Mouse (Mus musculus) T-cell, adult 2 months (primary cell): Measurements from ENCODE around the gene Fosl1.

ENCODE experiments used
- DNase-seq: peaks from one replicate; pipeline ENCODE4 v3.0.0; 2022; ENCODE audit warnings: low spot score

The Fosl1 gene

GRCm38 (mm10) chr19:5456922-5457745 lies 9.8 kb downstream of the Fosl1 start:
- peak; percentile 88 for DNase-seq

- DNase-seq, result no peak
These were observed 10.5 kb downstream of the Fosl1 start, which contains the start of gene Ccdc85b for GRCm38 (mm10) chr19:5457746-5458442. Gene Ccdc85b (minus strand): TSS chr19:5457894.

GRCm38 (mm10) chr19:5459019-5459418 lies 11.7 kb downstream of the Fosl1 start:
- DNase-seq, result no peak

GRCm38 (mm10) chr19:5459896-5460295 lies 12.5 kb downstream of the Fosl1 start:
- DNase-seq, result no peak

GRCm38 (mm10) chr19:5460465-5460911 lies 13.1 kb downstream of the Fosl1 start, which contains the start of gene Fibp:
Gene Fibp (plus strand): TSS chr19:5460615.
- peak; percentile 85 for DNase-seq

- no peak for DNase-seq
These were observed 14.1 kb downstream of the Fosl1 start for GRCm38 (mm10) chr19:5461411-5461810.

- DNase-seq, result no peak
These were observed 15.9 kb downstream of the Fosl1 start for GRCm38 (mm10) chr19:5463212-5463611.

GRCm38 (mm10) chr19:5463791-5464562 lies 16.6 kb downstream of the Fosl1 start:
- DNase-seq, result peak; percentile 49

- no peak for DNase-seq
These were observed 17.7 kb downstream of the Fosl1 start for GRCm38 (mm10) chr19:5465037-5465436.

GRCm38 (mm10) chr19:5466916-5467500 lies 19.7 kb downstream of the Fosl1 start:
- DNase-seq, result no peak

GRCm38 (mm10) chr19:5468374-5468773 lies 21.0 kb downstream of the Fosl1 start, which contains the start of gene Ctsw:
Gene Ctsw (minus strand): TSS chr19:5468507.
- DNase-seq, result peak; percentile 69

- DNase-seq, result no peak
These were observed 24.5 kb downstream of the Fosl1 start for GRCm38 (mm10) chr19:5471846-5472245.

GRCm38 (mm10) chr19:5472857-5473256 lies 25.5 kb downstream of the Fosl1 start:
- no peak for DNase-seq

GRCm38 (mm10) chr19:5473720-5474119 lies 26.4 kb downstream of the Fosl1 start, which contains the start of gene Efemp2:
Gene Efemp2 (plus strand): TSS chr19:5473954.
- peak; percentile 25 for DNase-seq

- DNase-seq, result no peak
These were observed 27.1 kb downstream of the Fosl1 start for GRCm38 (mm10) chr19:5474281-5475068.

GRCm38 (mm10) chr19:5475069-5475714 lies 27.8 kb downstream of the Fosl1 start:
- DNase-seq, result no peak

GRCm38 (mm10) chr19:5477004-5477667 lies 29.8 kb downstream of the Fosl1 start:
- DNase-seq, result no peak

- no peak for DNase-seq
These were observed 30.4 kb downstream of the Fosl1 start for GRCm38 (mm10) chr19:5477668-5478300.

GRCm38 (mm10) chr19:5480016-5480415 lies 32.7 kb downstream of the Fosl1 start:
- no peak for DNase-seq
